Mouse (Mus musculus) gastrocnemius, adult 2 months (tissue): ENCODE measurements at regions not wholly inside any gene's neighbourhood (a gene's known extent, or its start where the extent isn't known, plus 50 kb on each side); places are given as distances from the start of the nearest gene placed in this dataset.

Experiments
- DNase-seq: peaks from one replicate; pipeline ENCODE4 v3.0.0; 2022
- H3K27ac ChIP-seq: fragments of 200-600 bp; 2 replicates; pipeline ENCODE4 v1.8.1; 2022; ENCODE audit warnings: mild to moderate bottlenecking
- H3K4me3 ChIP-seq: fragments of 200-600 bp; 2 replicates; pipeline ENCODE4 v1.8.1; 2022; ENCODE audit warnings: mild to moderate bottlenecking, moderate library complexity
- CTCF ChIP-seq: fragments of 200-600 bp; IDR thresholded peaks from 2 replicates; pipeline ENCODE4 v1.8.1; 2022; ENCODE audit warnings: antibody characterized with exemption, mild to moderate bottlenecking, moderate library complexity
- intact Hi-C: fragments of 180-260 bp; cut with DNase I; formaldehyde crosslinking; loops from one replicate; pipeline ENCODE4 v1.15.1; 2025

DNA sequence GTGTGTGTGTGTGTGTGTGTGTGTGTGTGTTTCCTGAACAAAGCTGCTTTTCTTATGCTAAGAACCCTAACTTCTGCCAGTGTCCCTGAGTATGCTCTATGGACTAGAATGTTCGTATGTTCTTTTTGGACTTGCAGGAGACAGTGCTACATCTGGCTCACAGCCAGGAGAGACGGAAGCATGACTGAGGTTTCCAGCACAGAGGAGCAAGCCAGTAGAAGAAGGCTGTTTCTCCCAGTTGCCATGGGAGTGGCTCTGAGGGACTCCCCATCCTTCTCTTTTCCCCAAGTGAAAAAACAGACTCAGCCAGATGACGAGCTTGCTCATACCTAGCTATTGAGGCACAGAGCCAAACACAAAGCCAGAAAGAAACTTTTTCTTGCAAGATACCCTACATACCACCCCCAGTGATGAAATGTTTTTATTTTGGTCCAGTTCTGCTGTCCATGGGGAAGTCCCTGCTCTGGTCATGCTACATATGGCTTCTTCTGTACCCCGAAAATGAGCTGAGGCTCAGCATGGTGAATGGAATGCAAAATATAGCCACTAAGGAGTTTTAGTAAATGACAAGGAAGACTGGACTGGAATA, 582.3 kb upstream of the Nox3 start:
- H3K27ac ChIP-seq, result no peak overlapping the region

DNA sequence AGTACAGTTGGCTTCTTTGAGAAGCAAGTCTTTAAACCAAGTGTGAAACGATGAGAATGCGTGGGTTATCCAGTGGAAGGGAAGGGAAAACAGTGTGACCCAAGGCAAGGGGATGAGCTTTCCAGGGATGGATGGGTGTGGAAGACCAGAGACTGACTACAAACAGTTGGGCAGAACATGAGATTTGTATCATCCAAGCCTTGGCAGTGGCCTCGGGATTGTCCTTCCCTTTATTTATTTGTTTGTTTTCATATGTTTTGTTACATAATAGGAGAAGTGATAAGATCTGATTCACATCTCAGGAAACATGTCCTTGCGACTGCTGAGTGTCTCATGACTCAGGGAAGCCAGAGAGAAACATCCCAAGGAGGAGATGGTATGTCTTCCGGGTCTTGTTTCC, 585.4 kb upstream of the Nox3 start:
- intact Hi-C loops, result no loop called here
- no peak overlapping the region for H3K4me3 ChIP-seq
- no peak for TF ChIP-seq CTCF
- DNase-seq, result no peak
- H3K27ac ChIP-seq, result no peak overlapping the region

More for the DNA sequence above, 582.3 kb upstream of the Nox3 start:
- DNase-seq, result peak; percentile 52
- no peak for TF ChIP-seq CTCF
- intact Hi-C loops, result no loop called here
- H3K4me3 ChIP-seq, result no peak overlapping the region

DNA sequence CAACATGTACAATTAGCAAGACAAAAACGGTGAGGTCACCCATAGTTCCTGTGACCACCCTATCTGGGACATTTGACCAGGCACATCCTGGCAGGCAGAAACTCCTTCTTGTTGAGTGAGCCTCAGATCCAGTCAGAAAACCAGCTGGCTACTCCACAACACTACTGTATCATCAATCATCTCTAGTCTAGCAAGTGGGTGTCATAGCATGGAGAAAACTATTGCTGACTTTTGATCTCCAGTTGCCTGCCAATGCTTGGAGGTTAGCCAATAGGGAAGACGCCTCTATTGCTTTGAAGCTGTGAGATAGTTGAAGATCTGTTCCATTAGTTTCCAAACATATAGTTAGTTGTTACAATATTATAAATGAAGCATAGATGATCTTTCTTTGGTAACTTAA, 595.4 kb upstream of the Nox3 start:
- no peak for DNase-seq
- intact Hi-C loops, result no loop called here
- Histone ChIP-seq H3K4me3 (no peak overlapping the region), H3K27ac (no peak overlapping the region)
- TF ChIP-seq CTCF, result no peak

DNA sequence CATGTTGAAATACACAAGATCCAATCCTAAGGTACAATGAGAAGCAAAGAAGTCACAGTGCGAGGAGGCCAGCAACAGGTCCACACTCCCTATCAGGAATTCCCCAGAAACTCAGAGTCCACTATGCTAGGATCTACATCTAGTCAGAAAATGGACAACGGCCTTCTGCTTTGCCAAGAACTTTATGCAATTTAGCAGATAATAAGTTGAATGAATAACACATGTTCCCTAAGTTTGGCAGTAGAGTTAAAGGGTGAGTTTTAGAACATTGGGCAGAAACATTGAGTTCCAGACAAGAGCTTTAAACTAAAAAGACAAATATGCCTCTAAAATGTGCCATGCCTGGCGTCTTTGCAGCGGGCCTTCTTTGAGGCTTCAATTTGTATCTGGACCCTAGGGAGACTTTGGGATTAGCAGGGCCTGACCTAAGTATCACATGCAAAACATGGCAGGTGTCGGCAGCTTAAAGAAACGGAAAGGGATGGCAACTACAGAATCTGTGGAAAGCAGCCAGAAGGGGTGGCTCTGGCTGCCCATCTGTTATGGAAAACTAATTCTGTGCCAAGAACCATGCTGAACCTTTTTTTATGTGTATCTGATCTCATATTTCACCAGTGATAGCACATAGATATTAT, 600.6 kb upstream of the Nox3 start:
- Histone ChIP-seq H3K27ac (peak overlapping the region; percentile 72), H3K4me3 (no peak overlapping the region)
- peak; percentile 38 for DNase-seq
- TF ChIP-seq CTCF, result no peak
- intact Hi-C loops, result no loop called here

DNA sequence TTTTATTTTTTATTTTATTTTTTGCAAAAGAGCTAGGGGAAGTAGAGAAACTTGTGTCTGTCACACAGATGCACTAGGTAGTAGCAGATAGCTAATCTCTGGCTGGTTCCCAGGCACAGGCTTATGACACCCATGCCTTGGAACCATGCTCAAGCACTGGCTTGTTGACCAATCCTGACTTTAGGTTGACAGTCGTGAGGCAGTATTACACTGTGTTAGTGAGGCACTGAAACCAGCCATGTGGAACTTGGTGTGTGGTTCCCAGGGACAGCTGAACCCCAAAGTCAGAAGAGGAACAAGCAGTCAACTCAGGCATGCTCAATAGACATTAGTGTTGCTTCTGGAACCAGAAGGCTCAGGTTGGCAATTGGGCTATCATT, 601.1 kb upstream of the Nox3 start:
- intact Hi-C loops, result no loop called here
- TF ChIP-seq CTCF, result no peak
- H3K4me3 ChIP-seq, result no peak overlapping the region
- DNase-seq, result peak; percentile 43
- H3K27ac ChIP-seq, result peak overlapping the region; percentile 72

DNA sequence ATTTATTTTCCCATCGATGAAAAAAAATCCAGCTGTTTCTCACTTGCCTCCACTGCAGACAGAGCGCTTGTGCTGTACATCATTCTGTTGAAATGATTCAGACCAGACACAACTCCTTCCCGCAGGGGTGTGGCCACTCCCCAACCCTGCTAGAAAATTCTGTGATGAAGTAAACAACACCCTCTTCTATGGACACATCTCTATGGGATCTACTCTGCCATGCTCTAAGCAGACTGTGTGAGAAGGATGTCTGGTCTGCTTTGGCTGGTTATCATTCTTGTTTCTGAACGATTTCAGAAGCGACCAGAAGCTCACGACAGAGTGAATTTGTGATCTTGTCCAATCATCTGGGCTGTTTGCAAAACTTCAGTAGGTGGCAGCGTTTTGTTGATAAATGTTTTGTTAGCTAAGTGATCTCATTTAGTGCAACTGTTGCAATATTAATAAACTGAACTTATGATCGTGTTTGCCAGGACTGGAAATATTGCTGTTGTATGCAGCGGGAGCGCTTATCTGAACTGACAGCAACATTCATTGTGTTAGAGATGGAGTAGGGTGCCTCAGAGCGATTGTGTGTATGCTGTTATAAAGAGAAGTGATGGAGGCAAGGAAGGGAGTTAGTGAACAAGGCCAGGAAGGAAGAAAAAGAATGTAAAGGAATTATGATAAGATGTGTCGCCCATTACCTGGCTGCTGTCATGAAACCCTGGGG, 605.2 kb upstream of the Nox3 start:
- intact Hi-C loops, result no loop called here
- no peak overlapping the region for H3K27ac ChIP-seq
- H3K4me3 ChIP-seq, result no peak overlapping the region
- no peak for DNase-seq
- TF ChIP-seq CTCF, result no peak

DNA sequence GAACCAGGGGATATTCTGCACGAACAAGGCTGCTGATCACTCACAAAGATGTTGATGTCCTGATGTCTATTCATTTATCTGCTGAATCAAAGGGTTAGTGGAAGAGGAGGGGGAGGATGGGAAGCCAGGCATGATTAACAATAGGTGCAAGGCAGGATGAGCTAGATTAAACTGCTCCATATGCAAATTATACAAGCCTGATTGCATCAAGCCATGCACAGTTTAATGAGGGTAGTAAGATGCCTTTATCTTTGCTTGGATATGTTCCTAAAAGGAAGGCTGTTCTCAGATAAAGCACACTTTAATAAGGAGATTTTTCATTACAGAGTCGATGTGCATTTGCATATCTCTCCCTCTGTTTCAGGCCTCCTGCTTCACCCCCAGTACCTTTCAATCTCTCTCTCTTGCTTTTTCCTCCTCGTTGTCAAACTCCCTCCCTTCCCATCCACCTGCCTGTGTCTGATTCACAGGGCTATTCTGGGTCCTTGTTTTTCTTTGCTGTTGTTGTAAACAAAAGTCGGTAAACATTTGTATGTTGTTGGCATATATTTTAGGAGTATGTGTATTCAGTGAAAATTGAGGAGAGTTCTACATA, 615.8 kb upstream of the Nox3 start:
- H3K4me3 ChIP-seq, result no peak overlapping the region
- H3K27ac ChIP-seq, result no peak overlapping the region
- intact Hi-C loops, result no loop called here
- TF ChIP-seq CTCF, result no peak
- no peak for DNase-seq

DNA sequence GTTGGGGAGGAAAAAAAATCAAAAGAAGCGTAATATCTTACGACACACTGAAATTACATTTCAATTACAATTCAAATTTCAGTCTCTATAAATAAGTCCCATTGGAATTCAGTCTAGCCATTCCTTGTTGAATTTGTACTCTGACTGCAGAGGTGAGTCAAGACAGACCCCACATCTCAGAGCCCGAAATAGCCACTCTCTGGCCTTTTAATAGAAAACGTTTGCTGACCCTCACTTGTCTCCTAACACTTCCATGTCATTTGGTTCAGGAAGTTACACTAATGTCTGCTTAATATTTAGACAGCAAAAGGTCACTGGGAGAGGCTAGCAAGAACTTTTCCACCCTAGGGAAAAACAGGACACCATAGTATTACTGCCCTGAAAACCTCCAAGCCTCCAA, 623.1 kb upstream of the Nox3 start:
- no peak for DNase-seq
- no peak for TF ChIP-seq CTCF
- H3K27ac ChIP-seq, result no peak overlapping the region
- intact Hi-C loops, result no loop called here
- no peak overlapping the region for H3K4me3 ChIP-seq

DNA sequence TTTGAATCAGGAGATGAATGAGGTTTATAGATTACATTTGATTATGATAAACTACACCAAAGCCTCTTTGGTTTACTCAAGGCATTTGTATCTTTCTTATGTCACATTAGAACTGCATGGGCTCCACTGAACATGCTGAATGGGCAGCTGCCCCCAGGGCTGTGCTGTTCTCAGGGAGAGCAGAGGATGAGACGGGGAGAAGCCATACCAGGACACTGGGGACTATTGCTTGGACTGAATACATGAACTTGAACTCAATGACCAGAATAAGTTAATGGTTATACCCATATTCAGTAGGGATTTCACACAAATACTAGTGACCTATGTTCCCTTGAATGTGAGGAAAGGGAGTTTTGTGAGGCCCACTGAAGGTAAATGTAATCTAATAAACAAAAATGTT, 632.7 kb upstream of the Nox3 start:
- Histone ChIP-seq H3K4me3 (no peak overlapping the region), H3K27ac (no peak overlapping the region)
- no peak for TF ChIP-seq CTCF
- no peak for DNase-seq
- intact Hi-C loops, result no loop called here

DNA sequence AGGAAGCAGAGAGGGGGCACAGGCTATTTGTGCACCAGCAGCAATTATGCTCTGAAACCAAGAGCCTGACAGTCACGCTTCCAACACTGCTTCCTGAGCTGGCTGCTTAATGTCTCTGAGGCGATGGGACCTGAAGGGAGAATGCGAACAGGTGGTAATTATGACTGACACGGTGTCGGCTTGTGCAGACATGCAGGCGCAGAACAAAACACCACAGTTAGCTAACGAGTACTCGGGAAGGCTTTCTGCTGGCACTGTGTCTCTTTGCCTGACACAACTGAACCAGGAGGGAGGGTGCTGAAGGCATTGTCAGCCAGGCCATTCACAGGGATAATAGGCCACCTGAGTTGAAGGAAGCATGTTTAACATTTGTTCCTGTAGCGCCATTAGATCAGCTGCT, 635.6 kb upstream of the Nox3 start:
- intact Hi-C loops, result no loop called here
- H3K27ac ChIP-seq, result no peak overlapping the region
- no peak for DNase-seq
- no peak for TF ChIP-seq CTCF
- no peak overlapping the region for H3K4me3 ChIP-seq

DNA sequence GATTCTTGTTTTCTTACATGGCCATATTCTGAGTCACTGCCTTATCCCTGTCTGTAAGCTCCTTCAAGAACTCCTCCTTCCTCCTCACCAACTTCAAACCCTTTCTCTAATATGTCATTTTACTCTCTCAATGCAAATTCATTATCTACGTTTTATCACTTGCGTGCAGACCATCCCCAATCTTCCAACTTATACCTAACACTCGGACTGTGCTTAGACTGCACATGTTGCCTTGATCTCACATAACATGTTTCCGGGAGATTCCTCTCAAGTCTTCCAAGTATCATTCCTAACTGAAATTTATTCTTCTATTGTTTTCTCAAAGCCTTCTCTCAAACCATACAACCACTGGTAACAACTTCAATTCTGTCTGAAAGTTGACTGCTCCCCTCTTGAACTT, 637.0 kb upstream of the Nox3 start:
- TF ChIP-seq CTCF, result no peak
- intact Hi-C loops, result no loop called here
- no peak for DNase-seq
- no peak overlapping the region for H3K4me3 ChIP-seq
- H3K27ac ChIP-seq, result no peak overlapping the region

DNA sequence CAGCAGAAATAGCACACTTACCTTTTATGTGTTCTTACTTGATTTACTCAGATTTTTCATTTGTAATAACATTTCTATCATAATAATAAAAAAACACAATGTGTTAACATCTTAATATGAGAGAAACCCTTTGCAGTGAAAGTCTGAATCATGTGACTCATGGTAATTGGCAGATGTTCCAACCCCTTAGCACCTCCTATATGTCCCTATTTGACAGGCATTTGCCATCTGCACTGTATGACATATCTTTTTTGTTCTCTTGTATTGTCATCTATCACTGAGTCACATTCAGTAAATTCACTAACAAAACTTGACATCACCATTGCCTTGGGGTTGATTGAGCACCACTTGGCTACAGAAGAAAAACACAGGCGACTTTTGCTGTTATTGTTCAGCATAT, 641.1 kb upstream of the Arid1b start:
- no peak overlapping the region for H3K4me3 ChIP-seq
- TF ChIP-seq CTCF, result no peak
- intact Hi-C loops, result no loop called here
- DNase-seq, result no peak
- H3K27ac ChIP-seq, result no peak overlapping the region

DNA sequence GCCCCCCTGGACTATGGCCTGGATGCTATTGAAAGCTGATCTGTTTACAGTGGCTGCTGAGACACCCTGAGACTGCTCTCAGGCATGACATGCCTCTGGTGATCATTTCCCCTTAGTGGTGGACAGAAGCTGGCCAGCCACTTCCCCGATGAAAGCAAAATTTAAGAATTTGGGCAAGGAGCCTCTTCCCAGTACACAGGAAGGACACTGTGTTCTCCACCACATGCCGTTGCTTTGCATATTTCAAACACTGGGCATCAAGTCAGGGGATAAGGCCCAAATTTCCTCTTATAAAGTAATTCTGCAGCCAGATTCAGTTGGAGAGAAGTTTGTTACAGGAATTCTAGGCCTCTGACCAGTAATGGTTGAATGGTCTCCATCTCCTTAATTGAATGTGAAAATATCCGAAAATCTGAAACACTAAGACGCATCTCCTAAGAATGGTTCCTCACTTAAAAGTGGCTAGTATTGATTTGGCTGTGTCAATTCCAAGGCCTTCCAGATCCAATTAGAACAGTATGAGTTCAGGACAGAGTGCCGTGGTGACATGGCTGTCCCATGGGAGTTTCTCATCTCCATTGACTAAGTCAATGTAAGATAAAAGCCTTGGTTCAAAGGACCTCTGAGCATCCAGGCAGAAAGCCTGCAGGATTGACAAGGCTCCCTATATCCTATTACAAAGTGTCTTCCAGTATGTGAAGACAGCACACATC, 638.5 kb upstream of the Arid1b start:
- Histone ChIP-seq H3K27ac (peak overlapping the region; percentile 35), H3K4me3 (no peak overlapping the region)
- no peak for TF ChIP-seq CTCF
- peak; percentile 42 for DNase-seq
- intact Hi-C loops, result no loop called here
